Mouse (Mus musculus) kidney, adult 2 months (tissue): ENCODE measurements around the gene Tbc1d10a.

ENCODE experiments used
- CTCF ChIP-seq: fragments of 200-500 bp; conservative IDR thresholded peaks from 2 replicates; pipeline ENCODE4 v1.5.1; 2011; ENCODE audit warnings: low read depth, mild to moderate bottlenecking, control low read depth, low read length, moderate library complexity, mixed read lengths; ENCODE audit not compliant: insufficient read depth, insufficient read length
- POLR2A ChIP-seq: fragments of 200-500 bp; IDR thresholded peaks from one replicate; pipeline ENCODE4 v1.6.1; 2011; ENCODE audit warnings: low read depth, low read length, control low read depth

- no peak for TF ChIP-seq POLR2A
- no peak for TF ChIP-seq CTCF
Measured at GRCm38 (mm10) chr11:4190677-4191076, 4.1 kb downstream of the Tbc1d10a start.
